Mouse (Mus musculus) liver, adult 2 months (tissue): ENCODE data around the gene Sp140. TPM values are rescaled to one million over a fixed set of nuclear protein-coding genes. Genes with fewer than 3 reads are reported as not detected.
A peak's percentile ranks its signal among the peaks of the same experiment; 100 is the strongest.
"Not testable (repeated sequence)": the region's sequence is repeated elsewhere in the genome, so short reads cannot be mapped to it uniquely, and the experiment has no call there.

Experiments
- DNase-seq: peaks from one replicate; pipeline ENCODE4 v3.0.0-alpha.2; 2011; ENCODE audit warnings: low read depth, low spot score; ENCODE audit errors: extremely low read depth
- H3K27ac ChIP-seq: fragments of 200-500 bp; replicated peaks from 2 replicates; pipeline ENCODE4 v1.5.1; 2012; ENCODE audit warnings: low read depth, mild to moderate bottlenecking, control low read depth, inconsistent platforms, low read length; ENCODE audit not compliant: insufficient read depth
- H3K27me3 ChIP-seq: fragments of 200-500 bp; 2 replicates; pipeline ENCODE4 v1.6.1; 2012; ENCODE audit warnings: mild to moderate bottlenecking, moderate library complexity, low read length, inconsistent platforms; ENCODE audit not compliant: control insufficient read depth, insufficient read depth
- H3K36me3 ChIP-seq: fragments of 200-500 bp; 2 replicates; pipeline ENCODE4 v1.6.1; 2012; ENCODE audit warnings: low read length, inconsistent platforms; ENCODE audit not compliant: control insufficient read depth, insufficient read depth
- H3K4me1 ChIP-seq: fragments of 200-500 bp; 2 replicates; pipeline ENCODE4 v1.6.1; 2011; ENCODE audit warnings: low read length; ENCODE audit not compliant: control insufficient read depth, insufficient read depth
- H3K4me3 ChIP-seq: fragments of 200-500 bp; 2 replicates; pipeline ENCODE4 v1.5.1; 2011; ENCODE audit warnings: low read depth, mild to moderate bottlenecking, control low read depth, low read length, moderate library complexity; ENCODE audit not compliant: insufficient read depth
- H3K79me2 ChIP-seq: fragments of 200-500 bp; 2 replicates; pipeline ENCODE4 v1.6.1; 2012; ENCODE audit warnings: inconsistent platforms, mild to moderate bottlenecking, low read length, moderate library complexity; ENCODE audit not compliant: control insufficient read depth, insufficient read depth
- H3K9ac ChIP-seq: fragments of 200-500 bp; 2 replicates; pipeline ENCODE4 v1.6.1; 2012; ENCODE audit warnings: low read depth, mild to moderate bottlenecking, control low read depth, inconsistent platforms, low read length
- WGBS: fragments of 180-500 bp; shearing (Covaris S2); methylation state at CpG from one replicate; pipeline ENCODE4 v1.1.7; 2018; 5-methylcytosine and 5-hydroxymethylcytosine counted together
- polyA plus RNA-seq: library from polyadenylated mRNA; depleted of rRNA; stranded (reverse); fragments of >200 nt; gene quantifications from 2 replicates; pipeline ENCODE4 v1.2.3, GENCODE M21; 2012
- total RNA-seq: library from RNA; depleted of rRNA; stranded (reverse); fragments of >200 nt; gene quantifications from 2 replicates; pipeline ENCODE4 v1.2.3, GENCODE M21; 2014

Sp140 gene
- total and polyA plus RNA-seq, 2 experiments = 1.3 to 4.9 TPM

GRCm38 (mm10) chr1:85588697-85589096 is 11.5 kb upstream of the Sp140 start:
- not testable (repeated sequence) for H3K79me2 ChIP-seq, H3K9ac ChIP-seq, DNase-seq, H3K36me3 ChIP-seq, H3K4me3 ChIP-seq, H3K27ac ChIP-seq, H3K4me1 ChIP-seq, H3K27me3 ChIP-seq
- 67% methylated on average over 1 of the region's 2 CpGs for WGBS

GRCm38 (mm10) chr1:85592526-85592925 is 7.7 kb upstream of the Sp140 start:
- DNase-seq, H3K9ac ChIP-seq: not testable (repeated sequence)
- WGBS = 82% methylated on average over 8 of the region's 8 CpGs

GRCm38 (mm10) chr1:85598271-85599012 is 1.7 kb upstream of the Sp140 start, which contains the start of gene Sp110:
Gene Sp110 (minus strand): TSS chr1:85598817.
- H3K36me3 ChIP-seq, H3K27ac ChIP-seq, H3K9ac ChIP-seq, H3K79me2 ChIP-seq, H3K4me1 ChIP-seq, H3K4me3 ChIP-seq, H3K27me3 ChIP-seq: not testable (repeated sequence)
- WGBS = 62% methylated on average over 17 of the region's 17 CpGs
- DNase-seq = peak; percentile 5

More at GRCm38 (mm10) chr1:85592526-85592925, 7.7 kb upstream of the Sp140 start:
- H3K27me3 ChIP-seq, H3K79me2 ChIP-seq, H3K4me1 ChIP-seq, H3K4me3 ChIP-seq, H3K36me3 ChIP-seq, H3K27ac ChIP-seq: not testable (repeated sequence)

GRCm38 (mm10) chr1:85600794-85601193 is 616 bp downstream of the Sp140 start:
- H3K4me1 ChIP-seq, H3K9ac ChIP-seq, H3K36me3 ChIP-seq, H3K27ac ChIP-seq, H3K79me2 ChIP-seq, H3K27me3 ChIP-seq: not testable (repeated sequence)
- WGBS = 59% methylated on average over 4 of the region's 4 CpGs
- H3K4me3 ChIP-seq = 0 out of 2 replicates have a peak overlapping the region, but pooled peaks have one; percentile 3
- DNase-seq = peak; percentile 19

- H3K27me3 ChIP-seq, H3K36me3 ChIP-seq, DNase-seq, H3K79me2 ChIP-seq, H3K4me1 ChIP-seq, H3K4me3 ChIP-seq, H3K27ac ChIP-seq, H3K9ac ChIP-seq: not testable (repeated sequence)
- 60% methylated on average over 1 of the region's 1 CpGs for WGBS
These were observed 4.2 kb downstream of the Sp140 start for GRCm38 (mm10) chr1:85604341-85604740.

GRCm38 (mm10) chr1:85608361-85608760 is 8.2 kb downstream of the Sp140 start:
- H3K9ac ChIP-seq, H3K4me1 ChIP-seq, H3K4me3 ChIP-seq, H3K79me2 ChIP-seq, H3K27me3 ChIP-seq, H3K27ac ChIP-seq, DNase-seq, H3K36me3 ChIP-seq: not testable (repeated sequence)
- 78% methylated on average over 4 of the region's 4 CpGs for WGBS

GRCm38 (mm10) chr1:85610581-85610980 is 10.4 kb downstream of the Sp140 start:
- not testable (repeated sequence) for H3K27ac ChIP-seq, DNase-seq, H3K4me3 ChIP-seq, H3K27me3 ChIP-seq, H3K79me2 ChIP-seq, H3K36me3 ChIP-seq, H3K9ac ChIP-seq, H3K4me1 ChIP-seq
- WGBS = no CpG with 5 or more reads among the region's 4 CpGs

- 89% methylated on average over 3 of the region's 3 CpGs for WGBS
- not testable (repeated sequence) for H3K27me3 ChIP-seq, H3K79me2 ChIP-seq, DNase-seq, H3K36me3 ChIP-seq, H3K4me3 ChIP-seq, H3K4me1 ChIP-seq, H3K27ac ChIP-seq, H3K9ac ChIP-seq
These were observed 14.9 kb downstream of the Sp140 start for GRCm38 (mm10) chr1:85615096-85615495.

GRCm38 (mm10) chr1:85615819-85616218 is 15.6 kb downstream of the Sp140 start:
- H3K9ac ChIP-seq, H3K4me1 ChIP-seq, DNase-seq, H3K36me3 ChIP-seq, H3K4me3 ChIP-seq, H3K79me2 ChIP-seq, H3K27ac ChIP-seq, H3K27me3 ChIP-seq: not testable (repeated sequence)
- WGBS = 54% methylated on average over 3 of the region's 3 CpGs
